Mouse (Mus musculus): ENCODE results near the gene Olfr508.
"Not testable (repeated sequence)": the region's sequence is repeated elsewhere in the genome, so short reads cannot be mapped to it uniquely, and the experiment has no call there.

The Olfr508 gene

GRCm38 (mm10) chr7:108629694-108630093 is at the start of gene Olfr508:
Gene Olfr508 (plus strand): TSS chr7:108629994.
- no peak for DNase-seq

DNA sequence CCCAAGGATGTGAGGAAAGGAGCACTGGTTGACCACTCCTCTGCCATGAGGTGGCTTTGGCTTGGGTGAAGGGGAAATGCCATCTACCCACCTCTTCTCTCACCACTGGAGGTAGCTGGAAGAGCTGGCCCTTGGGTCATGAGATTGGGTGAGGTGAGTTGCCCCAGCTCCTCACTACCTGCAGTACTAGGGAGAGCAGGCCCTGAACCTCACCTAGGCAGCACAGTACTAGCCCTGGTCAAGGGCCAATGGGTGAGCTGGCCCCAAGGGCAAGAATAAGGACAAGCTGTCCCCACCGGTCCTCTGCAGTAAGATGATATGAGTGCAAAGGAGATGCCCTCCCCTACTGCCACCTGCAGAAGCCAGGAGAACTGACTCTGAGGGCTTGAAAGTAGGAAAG is 40.0 kb upstream of the Olfr508 start:
- no peak for DNase-seq

- not testable (repeated sequence) for DNase-seq
Observed at GRCm38 (mm10) chr7:108601916-108602315, 27.9 kb upstream of the Olfr508 start.

GRCm38 (mm10) chr7:108610487-108610886 is 19.3 kb upstream of the Olfr508 start, which contains the start of gene Olfr506:
Gene Olfr506 (plus strand): TSS chr7:108610787.
- no peak for DNase-seq

- DNase-seq: no peak
Observed at GRCm38 (mm10) chr7:108614110-108614509, 15.7 kb upstream of the Olfr508 start.

GRCm38 (mm10) chr7:108616781-108617180 is 13.0 kb upstream of the Olfr508 start:
- DNase-seq: not testable (repeated sequence)

DNA sequence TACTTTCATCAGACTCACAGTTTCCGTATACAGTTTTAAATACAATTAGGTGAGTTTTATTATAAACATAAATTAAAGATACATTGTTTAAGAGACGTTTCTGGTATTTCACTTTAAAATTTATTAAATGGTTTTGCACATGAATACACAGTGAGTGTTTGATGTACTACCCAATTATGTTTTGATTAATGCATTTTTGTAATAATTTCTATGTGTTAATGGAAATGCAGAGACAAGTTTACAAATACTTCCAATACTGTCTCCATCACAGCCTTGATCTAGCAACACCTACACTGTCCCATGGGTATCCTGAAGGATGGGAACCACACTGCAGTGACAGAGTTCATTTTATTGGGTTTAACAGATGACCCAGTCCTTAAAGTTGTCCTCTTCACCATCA is 8.3 kb upstream of the Olfr508 start, which contains the start of gene Olfr507:
Gene Olfr507, plus strand, starts transcription at position 301 of the 400 bp plus-strand sequence.
- no peak for DNase-seq

- DNase-seq: no peak
Observed at GRCm38 (mm10) chr7:108651806-108652205, 22.0 kb downstream of the Olfr508 start, which contains the start of gene Olfr509. Gene Olfr509 (minus strand): TSS chr7:108651906.

DNA sequence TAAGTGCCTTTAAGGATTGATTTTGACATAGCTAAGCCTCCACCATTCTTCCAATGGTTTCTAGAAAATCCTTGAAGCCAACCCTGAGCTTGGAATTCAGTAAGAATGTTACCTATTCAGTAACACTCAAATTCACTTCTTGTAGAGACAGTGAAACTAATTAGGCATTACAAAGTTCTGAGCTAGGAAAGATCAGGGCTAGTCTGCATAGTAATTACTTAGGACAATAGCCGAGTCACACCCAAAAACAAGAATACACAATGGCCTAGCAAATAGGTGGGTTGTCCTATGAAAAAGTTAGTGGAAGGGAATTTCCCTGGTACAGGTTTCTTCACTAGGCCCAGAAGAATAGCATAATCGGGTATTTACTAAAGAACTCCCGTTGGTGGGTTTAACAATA is 32.6 kb downstream of the Olfr508 start:
- no peak for DNase-seq

GRCm38 (mm10) chr7:108666118-108666517 is 36.3 kb downstream of the Olfr508 start, which contains the start of gene Olfr510:
Gene Olfr510 (plus strand): TSS chr7:108666418.
- DNase-seq: no peak

- no peak for DNase-seq
Observed at GRCm38 (mm10) chr7:108671058-108671457, 41.3 kb downstream of the Olfr508 start.

GRCm38 (mm10) chr7:108678886-108679285 is 49.1 kb downstream of the Olfr508 start:
- no peak for DNase-seq
